Mouse (Mus musculus) regulatory T cell (primary cell): Measurements from ENCODE around the gene Ms4a5.

Source experiments
- in situ Hi-C: fragments of 300-600 bp; cut with MboI, MseI; formaldehyde crosslinking; loops from one replicate; pipeline ENCODE4 v1.15.1; 2025; ENCODE audit warnings: high pct_unique_total_duplicates

Gene Ms4a5

GRCm38 (mm10) chr19:11232348-11232747 is 51.3 kb downstream of the Ms4a5 start, which contains the start of gene Ms4a12:
Ms4a12 (minus strand) TSS chr19:11232448.
- in situ Hi-C loops = no loop called here
